In genomic region chr9:118099395-118099794, GRCm38 (mm10) we compare ENCODE assay signal across 10 mouse cellular contexts. TPM values are rescaled to one million over a fixed set of nuclear protein-coding genes. Genes with fewer than 3 reads are reported as not detected.
DNase-seq lines count a peak whose midpoint lies in the region; ATAC-seq and TF ChIP-seq lines count a peak whose summit lies in the region.
"Had no signal": no experiment of that assay in that cellular context is flagged by ENCODE, and none has a peak within 500 bp of the region (broad histone marks: within the 10 kb centered on the region; RNA-seq: fewer than 3 reads in every experiment).

No protein-coding gene starts in this region.

- H3K27me3 ChIP-seq in liver, adult 2 months (ENCODE audit: control insufficient read depth, insufficient read depth, low read length): no peaks in the 10 kb centered on the region
- H3K27me3 ChIP-seq: embryonic facial prominence, embryonic 13.5 days; liver, embryonic 13.5 days had no signal

- no peaks in the 10 kb centered on the region for H3K4me1 ChIP-seq in liver, adult 2 months (ENCODE audit: control insufficient read depth, insufficient read depth, low read length)
- H3K4me1 ChIP-seq: liver, embryonic 13.5 days had no signal

- WGBS in liver, adult 2 months: 50% methylated on average over 4 of the region's 4 CpGs

- no peak overlapping the region for H3K4me3 ChIP-seq in liver, adult 2 months (ENCODE audit: insufficient read depth, low read depth, low read length)
- H3K4me3 ChIP-seq: embryonic facial prominence, embryonic 13.5 days; liver, embryonic 13.5 days had no signal

- H3K79me2 ChIP-seq in liver, adult 2 months (ENCODE audit: control insufficient read depth, insufficient read depth, low read length): peaks cover 7% of the 10 kb centered on the region; the same call in 1 of the 2 replicates

- peak; percentile 79 for ATAC-seq in megakaryocyte-erythroid progenitor cell, adult 5-6 weeks (replicated peaks; ENCODE audit: low FRiP score, low TSS enrichment, poor library complexity, severe bottlenecking)

- no peak for TF ChIP-seq CTCF in liver, adult 2 months (IDR thresholded peaks at IDR 0.05; ENCODE audit: low read depth, low read length)

- no peak overlapping the region for H3K27ac ChIP-seq in liver, adult 2 months (replicated peaks; ENCODE audit: insufficient read depth, low read depth, low read length)
- H3K27ac ChIP-seq: embryonic facial prominence, embryonic 13.5 days; liver, embryonic 13.5 days had no signal

- DNase-seq in adrenal gland, postnatal 10 days: peak; percentile 10
- DNase-seq in adrenal gland, adult 2 months: no peak
- DNase-seq in liver, adult 2 months (ENCODE audit: extremely low read depth, low read depth, low spot score): peak; percentile 30
- DNase-seq in liver: no peak
- peak; percentile 29 for DNase-seq in embryo, embryonic 10 days (ENCODE audit: low spot score)
- no peak for DNase-seq in urinary bladder, postnatal 25 days (ENCODE audit: low spot score)
- no peak for DNase-seq in frontal cortex, postnatal 10 days (ENCODE audit: low spot score in 2 of 2)
- DNase-seq: liver, embryonic 13.5 days had no signal

- no peak for TF ChIP-seq POLR2A in liver, adult 2 months (IDR thresholded peaks at IDR 0.05; ENCODE audit: extremely low read depth, insufficient read depth, low read length)

- H3K36me3 ChIP-seq in liver, adult 2 months (ENCODE audit: control insufficient read depth, insufficient read depth, low read length): no peaks in the 10 kb centered on the region
- H3K36me3 ChIP-seq: embryonic facial prominence, embryonic 13.5 days; liver, embryonic 13.5 days had no signal

- no peak overlapping the region for H3K9ac ChIP-seq in liver, adult 2 months (ENCODE audit: low read depth, low read length)
- H3K9ac ChIP-seq: embryonic facial prominence, embryonic 13.5 days; liver, embryonic 13.5 days had no signal

RNA-seq across cellular contexts. Expression of gene Cmc1, which starts 50.6 kb away (rescaled TPM):
- total RNA-seq in adrenal gland, postnatal 10 days (2021): 10 to 100 TPM; 48.2 to 50.6 TPM
- 10 to 100 TPM; 27.2 to 32.6 TPM for total RNA-seq in adrenal gland, adult 2 months (2021)
- 1.4 and 1.9 TPM in 2 replicates for polyA plus RNA-seq in adrenal gland, adult 2 months (2012; rRNA removed)
- total RNA-seq in liver, adult 2 months (2014; rRNA removed): 11.5 and 15.9 TPM in 2 replicates
- 2.6 and 3.1 TPM in 2 replicates for polyA plus RNA-seq in liver, adult 2 months (2012; rRNA removed)
- 52.2 and 70.7 TPM in 2 replicates for total RNA-seq in megakaryocyte-erythroid progenitor cell, adult 5-6 weeks (2014; fragmentation: Nextera tagmentation)
- 84.5 and 129 TPM in 2 replicates for total RNA-seq in megakaryocyte-erythroid progenitor cell, adult 5-6 weeks (2017)

RNA-seq across cellular contexts. Expression of gene Azi2, which starts 59.1 kb away (rescaled TPM):
- 10 to 100 TPM; 69.0 to 69.9 TPM for total RNA-seq in adrenal gland, postnatal 10 days (2021)
- 10 to 100 TPM; 68.6 to 76.7 TPM for total RNA-seq in adrenal gland, adult 2 months (2021)
- 36.8 and 37.5 TPM in 2 replicates for polyA plus RNA-seq in adrenal gland, adult 2 months (2012; rRNA removed)
- total RNA-seq in liver, adult 2 months (2014; rRNA removed): 47.0 and 50.9 TPM in 2 replicates
- 15.6 and 16.1 TPM in 2 replicates for polyA plus RNA-seq in liver, adult 2 months (2012; rRNA removed)
- total RNA-seq in megakaryocyte-erythroid progenitor cell, adult 5-6 weeks (2014; fragmentation: Nextera tagmentation): 66.4 and 66.9 TPM in 2 replicates
- total RNA-seq in megakaryocyte-erythroid progenitor cell, adult 5-6 weeks (2017): 59.5 and 87.3 TPM in 2 replicates

Comparison
In these comparisons a context has a peak if more than half of its experiments do, and no peak if none do; other contexts are left out.
1. DNase-seq: peak in adrenal gland, postnatal 10 days (single experiment), liver, adult 2 months (single experiment) and embryo, embryonic 10 days (single experiment); none in adrenal gland, adult 2 months (single experiment), liver (single experiment), urinary bladder, postnatal 25 days (single experiment) and frontal cortex, postnatal 10 days (0 of 2).